Mouse (Mus musculus): ENCODE results near the gene Higd1b.

Higd1b gene

DNA sequence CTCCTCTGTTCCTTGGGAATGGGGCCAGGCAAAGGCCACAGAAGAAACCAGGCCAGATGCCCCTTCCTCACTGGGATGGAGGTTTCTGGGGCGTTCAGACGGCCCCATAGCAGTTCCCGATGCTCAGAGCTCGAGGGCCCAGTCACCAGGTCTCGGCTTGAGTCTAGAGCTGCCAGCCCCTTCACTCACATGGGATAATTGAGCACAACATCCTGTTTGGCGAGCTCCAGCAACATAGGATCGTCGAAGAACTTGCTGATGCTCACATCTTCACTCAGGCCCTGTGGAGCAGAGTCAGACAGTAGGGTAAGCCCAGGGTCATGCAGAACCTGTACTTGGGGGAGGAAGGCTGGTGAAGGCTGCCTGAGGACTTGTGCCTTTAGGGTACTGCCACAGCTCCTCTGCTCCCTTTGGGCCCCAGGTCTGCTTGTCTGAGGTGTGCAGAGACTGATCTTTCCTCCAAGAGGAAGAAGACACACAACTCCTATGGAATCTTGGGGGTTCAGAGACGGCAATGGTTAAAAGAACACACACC is 3.0 kb downstream of the Higd1b start:
- no peak for DNase-seq

DNA sequence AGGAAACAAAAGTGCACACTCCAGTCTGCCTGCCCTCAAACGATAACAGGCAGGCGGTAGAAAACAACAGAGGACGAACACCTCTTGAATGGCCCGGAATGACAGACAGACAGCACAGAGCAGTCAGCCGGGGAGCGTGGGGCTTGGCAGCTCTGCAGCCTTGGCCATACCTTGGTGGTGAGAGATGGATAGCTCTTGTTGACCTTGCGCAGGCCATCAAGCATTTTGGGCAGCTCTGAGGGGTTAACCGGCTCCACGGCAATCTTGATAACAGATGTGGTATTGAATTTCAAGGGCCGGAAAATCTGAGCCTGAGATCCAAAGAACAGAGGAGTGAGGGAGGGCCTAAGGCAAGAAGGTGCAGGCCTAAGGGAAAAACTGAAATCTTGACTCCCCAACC is 10.3 kb downstream of the Higd1b start:
- no peak for DNase-seq

DNA sequence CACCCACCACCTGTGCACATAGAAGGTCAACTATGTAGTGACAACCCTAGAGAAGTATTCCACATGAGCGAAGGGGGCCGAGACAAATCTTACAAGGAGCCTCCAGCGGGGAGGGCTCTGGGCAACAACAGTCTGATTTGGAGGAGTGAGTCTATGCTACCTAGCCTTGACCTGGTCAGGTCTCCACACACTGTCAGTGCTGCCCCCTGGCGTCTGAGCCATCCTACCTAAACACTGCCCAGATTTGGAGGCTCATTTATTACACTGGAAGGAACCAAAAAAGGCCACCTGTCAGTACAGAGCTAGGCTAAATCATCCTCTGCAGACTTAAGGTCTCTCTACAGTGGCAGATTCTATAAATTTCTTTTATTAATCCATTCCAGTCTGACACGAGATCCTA is 16.2 kb downstream of the Higd1b start:
- peak; percentile 85 for DNase-seq

DNA sequence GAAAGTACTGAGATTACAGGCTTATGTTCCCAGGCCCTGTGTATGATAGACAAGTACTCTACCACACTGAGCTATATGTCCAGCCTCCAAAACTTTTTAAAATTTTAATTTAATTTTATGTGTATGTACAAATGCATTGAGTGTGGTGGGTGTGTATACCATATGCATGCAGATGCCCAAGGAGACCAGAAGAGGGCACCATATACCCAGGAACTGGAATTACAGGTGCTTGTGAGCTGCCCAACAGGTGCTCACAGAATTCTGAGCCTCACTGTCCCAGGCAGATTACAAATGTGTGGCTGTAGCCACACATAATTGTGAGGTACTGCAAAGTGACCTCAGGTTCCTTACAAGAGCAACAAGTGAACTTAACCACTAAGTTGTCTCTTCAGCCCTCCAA is 18.1 kb downstream of the Higd1b start:
- DNase-seq: no peak

DNA sequence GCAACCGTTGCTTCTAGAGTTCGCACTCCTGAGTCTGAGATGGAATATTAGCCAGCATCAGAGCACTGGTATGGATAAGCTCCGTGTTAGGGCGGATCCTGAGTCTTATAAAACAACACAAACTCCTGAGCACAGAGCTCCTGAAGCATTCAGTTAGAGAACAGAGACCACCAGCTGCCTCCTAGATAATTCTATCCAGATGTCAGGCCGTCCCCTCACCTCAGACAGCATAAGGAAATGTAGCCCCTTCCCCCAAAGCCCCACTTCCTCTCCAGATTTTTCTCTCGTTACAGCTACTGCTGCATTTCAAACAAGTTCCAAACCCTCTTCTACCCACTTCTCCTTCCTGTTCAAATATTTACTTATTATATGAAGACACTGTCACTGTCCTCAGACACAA is 20.3 kb downstream of the Higd1b start:
- DNase-seq: no peak

DNA sequence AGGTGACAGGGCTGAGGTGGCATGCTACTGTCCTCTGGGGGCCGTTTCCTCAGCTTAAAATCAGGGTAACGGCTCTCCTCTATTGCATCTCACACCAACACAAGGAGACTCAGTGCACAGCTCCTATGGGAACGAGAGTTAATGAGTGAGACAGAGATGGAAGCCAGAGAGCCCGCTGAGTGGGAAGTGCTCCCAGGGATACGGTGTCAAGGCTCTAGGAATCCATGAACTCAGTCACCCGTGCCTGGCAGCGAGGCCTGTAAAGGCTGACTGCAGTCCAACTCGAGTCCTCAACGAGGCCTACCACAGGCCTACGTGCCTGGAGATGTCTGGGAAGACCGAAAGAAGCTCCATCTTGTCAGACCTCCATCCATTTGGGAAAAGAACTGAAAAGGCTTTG is 23.3 kb downstream of the Higd1b start:
- DNase-seq: no peak

DNA sequence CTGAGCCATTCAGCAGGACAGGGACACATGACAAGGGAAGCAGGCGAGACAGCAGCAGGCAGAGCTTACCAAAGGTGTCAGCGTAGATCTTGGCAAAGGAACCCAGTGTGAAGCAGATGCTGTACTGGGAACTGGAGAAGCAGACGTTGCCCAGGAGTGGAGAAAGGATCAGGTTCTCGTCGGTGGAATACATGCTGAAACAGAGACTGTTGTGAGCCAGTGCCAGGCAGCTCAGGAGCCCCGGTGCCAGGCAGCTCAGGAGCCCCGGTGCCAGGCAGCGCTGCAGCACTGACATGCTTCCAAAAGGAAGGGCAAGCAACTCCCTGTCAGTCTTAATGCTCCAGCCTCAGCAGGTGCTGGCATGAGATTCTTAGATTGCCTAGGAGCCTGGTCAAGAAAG is 24.3 kb downstream of the Higd1b start:
- DNase-seq: no peak

DNA sequence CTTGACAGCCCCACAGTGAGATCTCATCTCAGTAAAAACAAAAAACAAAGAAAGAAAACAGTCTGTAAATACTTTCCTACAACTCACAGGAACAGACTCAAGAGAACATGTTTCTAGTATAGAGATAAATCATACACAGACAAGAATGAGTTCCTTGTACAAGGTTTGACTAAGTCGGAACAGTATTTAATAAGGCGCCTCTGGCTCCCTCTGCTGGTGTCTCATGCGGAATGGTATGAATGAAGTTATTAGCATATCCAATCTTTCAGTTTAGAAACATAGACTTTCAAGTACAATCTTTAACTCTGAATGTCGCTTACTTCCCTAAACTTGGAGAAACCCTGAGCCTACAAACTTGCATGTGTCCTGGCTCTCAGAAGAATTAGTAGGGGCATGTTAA is 28.6 kb downstream of the Higd1b start:
- peak; percentile 90 for DNase-seq

DNA sequence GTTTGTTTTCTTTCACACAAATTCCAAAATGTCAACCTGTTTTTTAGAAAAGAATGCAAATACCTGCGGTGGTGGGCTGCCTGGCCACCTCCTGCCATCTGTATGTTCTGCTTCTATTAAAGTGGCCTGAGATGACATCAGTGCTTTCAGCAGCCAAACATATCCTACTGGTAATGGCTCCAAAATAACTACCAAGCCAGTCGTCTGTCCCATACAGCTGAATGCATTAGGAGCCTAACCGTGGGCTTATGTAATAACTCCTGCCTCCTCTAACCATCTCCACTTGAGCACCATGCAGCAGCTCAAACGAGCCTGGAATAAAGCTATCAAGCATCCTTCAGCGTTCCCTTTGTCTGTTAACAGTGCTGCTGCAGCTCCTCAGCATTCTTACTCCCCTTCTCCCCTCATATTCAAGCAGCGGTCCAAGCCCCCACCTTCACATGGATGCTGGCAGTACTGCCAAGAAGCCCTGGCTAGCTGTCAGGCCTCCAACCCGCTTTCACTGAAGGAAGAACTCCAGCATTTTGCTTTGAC is 39.2 kb downstream of the Higd1b start:
- DNase-seq: no peak

DNA sequence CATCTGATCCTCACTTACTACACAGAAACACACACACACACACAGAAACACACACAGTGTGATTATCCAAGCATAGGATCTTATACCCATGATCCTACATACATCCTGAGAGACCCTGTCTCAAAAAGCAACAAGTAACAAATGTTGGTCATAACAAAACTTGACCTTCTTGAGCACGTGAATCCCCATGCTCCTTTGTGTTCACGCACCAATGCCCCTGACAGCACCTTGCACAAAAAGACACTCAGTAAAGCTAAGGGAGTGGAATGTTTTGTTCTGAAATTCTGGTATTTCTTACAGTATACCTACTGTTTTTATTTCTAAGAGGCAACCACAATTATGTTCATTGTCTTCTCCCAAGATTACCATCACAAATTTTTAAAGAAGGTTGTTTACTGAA is 43.9 kb downstream of the Higd1b start:
- no peak for DNase-seq

DNA sequence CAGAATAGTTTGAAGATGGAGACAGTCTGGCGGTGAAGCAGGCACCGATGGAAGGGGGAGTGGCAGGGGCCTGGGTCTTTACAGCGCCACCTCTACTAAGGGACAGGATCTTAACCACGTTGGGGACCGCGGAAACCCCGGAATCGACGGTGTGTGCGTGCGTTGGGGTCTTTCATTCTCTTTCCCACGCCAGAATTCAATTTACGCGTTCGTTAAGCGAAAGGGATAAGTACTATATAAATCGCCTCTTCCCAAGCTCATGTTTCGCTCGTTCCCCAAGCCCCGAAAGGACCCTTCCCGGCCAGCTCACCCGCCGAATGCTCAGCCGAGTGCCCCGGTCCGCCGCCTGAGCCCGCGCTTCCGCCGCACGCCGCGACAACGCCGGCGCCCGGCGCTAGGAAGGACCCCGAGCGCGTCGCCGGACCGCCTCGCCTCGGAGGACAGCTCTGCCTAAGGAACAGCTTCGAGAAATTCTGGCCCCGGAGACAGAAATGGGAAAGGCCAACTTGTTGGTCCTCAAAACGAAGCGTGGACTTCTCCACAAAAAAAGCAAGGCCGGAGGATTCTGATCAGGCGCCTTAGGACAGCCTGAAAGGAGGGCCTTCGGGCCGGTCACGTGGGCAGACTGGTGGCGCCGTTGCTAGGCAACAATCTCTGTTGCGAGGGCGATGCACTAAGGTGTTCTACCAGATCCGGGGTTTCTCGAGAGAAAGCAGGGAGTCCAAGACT is 45.1 kb downstream of the Higd1b start, which contains the start of the genes Eftud2 and Ccdc103:
Eftud2 (minus strand) TSS at position 401 of the 729 bp plus-strand sequence.
Ccdc103 (plus strand) TSS at position 620 of the 729 bp plus-strand sequence.
- peak; percentile 97 for DNase-seq

DNA sequence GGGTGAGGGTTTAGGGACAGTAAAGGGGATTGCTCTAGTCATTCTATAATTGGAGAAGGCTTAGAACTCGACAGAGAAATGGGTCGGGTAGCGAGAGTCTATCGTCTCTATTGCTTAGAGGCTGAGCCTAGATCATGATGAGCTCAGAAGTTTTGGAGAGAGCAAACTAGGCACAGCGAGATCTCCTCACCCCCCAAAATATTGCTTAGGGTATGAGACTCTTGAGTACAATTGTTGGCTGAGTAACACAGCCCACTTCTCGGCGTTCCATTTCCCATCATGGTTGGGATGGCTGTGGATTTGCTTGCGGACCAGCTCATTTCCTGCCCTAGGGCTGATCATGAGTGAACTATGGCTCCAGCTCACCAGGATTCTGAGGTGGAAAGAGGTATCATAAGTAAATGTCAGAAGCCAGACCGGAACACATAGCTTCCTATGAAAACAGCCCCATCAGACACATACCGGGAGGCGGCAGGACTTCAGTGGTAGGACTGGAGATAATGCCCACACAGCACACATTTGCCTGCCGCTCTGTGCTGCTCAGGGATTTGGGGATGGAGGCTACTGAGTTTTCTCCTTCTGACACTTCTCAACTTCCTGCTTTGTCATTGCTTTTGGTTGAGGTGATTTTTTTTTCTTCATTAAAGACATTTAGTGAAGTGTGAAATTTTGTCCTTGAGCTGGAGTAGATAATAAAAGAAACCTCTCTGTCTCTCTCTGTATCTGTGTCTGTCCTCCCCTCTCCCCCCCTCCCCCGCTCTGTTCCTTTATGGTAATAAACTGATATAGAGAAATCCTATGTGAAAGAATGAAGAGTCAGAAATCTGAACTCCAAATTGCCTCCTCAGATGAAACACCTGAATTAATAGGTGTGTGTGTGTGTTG is 45.9 kb downstream of the Higd1b start:
- DNase-seq: no peak

DNA sequence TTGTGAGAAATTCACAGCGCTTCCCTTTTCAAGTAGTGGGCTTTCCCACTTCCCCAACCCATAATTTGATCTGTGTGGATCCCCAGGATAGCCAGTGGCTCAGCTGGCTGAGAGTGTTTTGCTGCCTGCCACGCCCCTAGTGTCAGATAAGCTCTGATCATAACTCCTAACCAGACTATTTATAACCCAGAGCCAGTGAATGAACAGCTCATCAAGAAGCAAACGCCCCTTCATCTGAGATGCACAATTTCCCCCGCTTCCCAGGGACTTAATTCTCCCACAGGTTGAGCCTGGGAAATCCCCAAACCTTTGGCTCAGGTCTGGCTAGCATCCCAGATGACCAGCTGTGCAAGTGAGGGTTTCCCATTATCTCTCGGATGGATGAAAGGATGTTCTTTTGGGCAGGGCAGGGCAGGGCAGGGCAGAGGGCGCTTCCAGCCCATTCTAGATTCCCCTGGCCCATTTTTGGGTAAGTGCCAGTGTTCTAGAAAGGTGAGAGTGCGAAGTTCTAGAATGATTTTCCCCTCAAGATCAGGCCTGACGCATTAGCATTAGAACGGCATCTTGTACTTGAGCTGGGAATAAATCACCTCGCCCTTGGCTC is 49.1 kb downstream of the Higd1b start, which contains the start of gene Fam187a:
Fam187a (plus strand) TSS at position 554 of the 604 bp plus-strand sequence.
- DNase-seq: no peak

DNA sequence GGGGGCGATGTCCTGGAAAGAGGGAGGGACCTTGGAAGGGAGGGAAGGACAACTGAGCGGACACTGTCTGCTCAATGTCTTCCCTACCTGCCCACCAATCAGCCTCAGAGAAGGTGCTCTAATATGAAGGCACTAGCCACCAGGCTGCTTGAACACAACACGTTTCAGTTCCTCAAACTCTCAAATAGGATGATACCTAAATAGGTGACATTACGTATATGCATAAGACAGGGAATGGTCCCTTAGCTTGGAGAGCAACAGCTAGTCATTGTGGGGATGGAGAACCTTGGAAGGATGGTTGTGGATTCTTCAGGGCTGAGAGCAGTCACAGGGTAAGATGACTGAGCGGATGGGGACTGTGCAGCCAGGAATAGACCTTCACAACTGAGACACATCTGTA is 51.8 kb downstream of the Higd1b start:
- no peak for DNase-seq

Data from lung, postnatal 36 days (tissue).